Mouse (Mus musculus) MEL (cell line): ENCODE results near the gene Hsph1.

ENCODE experiments used
- BHLHE40 ChIP-seq: IDR thresholded peaks from 2 replicates; pipeline ENCODE4 v1.6.1; 2012; ENCODE audit warnings: low read depth, mild to moderate bottlenecking, inconsistent platforms, low read length, improper control_type of control experiment, borderline replicate concordance
- CTCF ChIP-seq, 3 experiments: IDR thresholded peaks in 2 of 3; conservative IDR thresholded peaks in 1 of 3; 2 replicates each; pipeline ENCODE4 v1.5.1; 2011 to 2012; ENCODE audit warnings: low read length in 3 of 3, low read depth in 2 of 3, mild to moderate bottlenecking in 2 of 3, improper control_type of control experiment in 1 of 3, inconsistent platforms in 1 of 3, mixed read lengths in 1 of 3, moderate library complexity in 1 of 3; ENCODE audit not compliant: control insufficient read depth in 1 of 3, insufficient read depth in 1 of 3, poor library complexity in 1 of 3, severe bottlenecking in 1 of 3
- ETS1 ChIP-seq: IDR thresholded peaks from 2 replicates; pipeline ENCODE4 v1.6.1; 2012; ENCODE audit warnings: low read depth, mild to moderate bottlenecking, inconsistent platforms, low read length, improper control_type of control experiment, moderate library complexity
- HCFC1 ChIP-seq: IDR thresholded peaks from 2 replicates; pipeline ENCODE4 v1.6.1; 2012; ENCODE audit warnings: low read depth, mild to moderate bottlenecking, inconsistent platforms, low read length, improper control_type of control experiment, moderate library complexity
- MAFK ChIP-seq: IDR thresholded peaks from 2 replicates; pipeline ENCODE4 v1.6.1; 2011; ENCODE audit warnings: low read depth, mild to moderate bottlenecking, low read length, improper control_type of control experiment, borderline replicate concordance
- MYB ChIP-seq: IDR thresholded peaks from 2 replicates; pipeline ENCODE4 v1.6.1; 2011; ENCODE audit warnings: mild to moderate bottlenecking, low read depth, low read length, improper control_type of control experiment
- POLR2A ChIP-seq, 2 experiments: IDR thresholded peaks; 2 replicates each; pipeline ENCODE4 v1.6.1; 2011 to 2012; ENCODE audit warnings: low read length in 2 of 2, mild to moderate bottlenecking in 2 of 2, control low read depth in 1 of 2, improper control_type of control experiment in 1 of 2, low read depth in 1 of 2, moderate library complexity in 1 of 2; ENCODE audit not compliant: control insufficient read depth in 1 of 2, insufficient read depth in 1 of 2, poor library complexity in 1 of 2
- POLR2AphosphoS2 ChIP-seq: IDR thresholded peaks from 2 replicates; pipeline ENCODE4 v1.6.1; 2011; ENCODE audit warnings: low read length, improper control_type of control experiment
- POLR2AphosphoS5 ChIP-seq: IDR thresholded peaks from 2 replicates; pipeline ENCODE4 v1.6.1; 2012; ENCODE audit warnings: low read depth, borderline replicate concordance, mild to moderate bottlenecking, inconsistent platforms, low read length, moderate library complexity, mixed read lengths
- RCOR1 ChIP-seq: IDR thresholded peaks from 2 replicates; pipeline ENCODE4 v1.6.1; 2012; ENCODE audit warnings: low read depth, mild to moderate bottlenecking, inconsistent platforms, low read length, improper control_type of control experiment
- TCF12 ChIP-seq: IDR thresholded peaks from 2 replicates; pipeline ENCODE4 v1.6.1; 2014; ENCODE audit warnings: low read depth, mild to moderate bottlenecking, inconsistent platforms, low read length, improper control_type of control experiment, moderate library complexity
- USF1 ChIP-seq: IDR thresholded peaks from 2 replicates; pipeline ENCODE4 v1.6.1; 2014; ENCODE audit warnings: low read depth, mild to moderate bottlenecking, inconsistent platforms, low read length, improper control_type of control experiment, moderate library complexity
- ZC3H11A ChIP-seq: IDR thresholded peaks from 2 replicates; pipeline ENCODE4 v1.6.1; 2012; ENCODE audit warnings: low read depth, mild to moderate bottlenecking, inconsistent platforms, low read length, improper control_type of control experiment
- ZNF384 ChIP-seq: IDR thresholded peaks from 2 replicates; pipeline ENCODE4 v1.6.1; 2012; ENCODE audit warnings: low read depth, mild to moderate bottlenecking, inconsistent platforms, low read length, improper control_type of control experiment

DNA sequence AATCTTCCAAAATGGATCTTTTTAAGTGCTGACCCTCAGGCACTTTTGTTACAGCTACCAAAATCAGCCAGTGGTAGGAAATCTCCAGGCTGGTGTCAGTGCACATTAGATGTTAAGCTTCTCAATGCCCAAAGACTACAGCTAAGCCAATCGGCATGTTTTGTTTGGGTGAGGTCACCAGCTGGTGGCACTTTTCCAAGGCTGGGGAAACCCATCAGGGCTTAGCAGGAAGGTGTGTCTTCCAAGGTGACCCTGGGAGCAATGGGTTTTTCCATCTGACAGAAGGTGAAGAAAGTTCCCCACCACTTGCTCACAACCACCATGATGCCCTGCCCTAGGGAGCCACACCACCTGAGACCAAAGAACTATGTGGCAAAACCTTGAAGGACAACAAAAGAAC, 20.0 kb downstream of the Hsph1 start:
- TF ChIP-seq TCF12 (no peak), USF1 (no peak), CTCF (IDR thresholded peaks at IDR 0.05 in 2 of 3, conservative IDR thresholded peaks at IDR 0.05 in 1 of 3; ENCODE audit: control insufficient read depth in 1 of 3, insufficient read depth in 1 of 3, low read depth in 2 of 3, low read length in 3 of 3, poor library complexity in 1 of 3, severe bottlenecking in 1 of 3) (no peak), ZC3H11A (no peak), MAFK (no peak), MYB (no peak), POLR2A (IDR thresholded peaks at IDR 0.05; ENCODE audit: control insufficient read depth in 1 of 2, insufficient read depth in 1 of 2, low read depth in 1 of 2, low read length in 2 of 2, poor library complexity in 1 of 2) (no peak), BHLHE40 (no peak), RCOR1 (no peak), HCFC1 (no peak), ZNF384 (no peak), POLR2AphosphoS2 (no peak), POLR2AphosphoS5 (no peak), ETS1 (no peak)
